Mouse (Mus musculus) liver, adult 10 weeks (tissue): ENCODE data around the gene Nsd1. TPM values are rescaled to one million over a fixed set of nuclear protein-coding genes. Genes with fewer than 3 reads are reported as not detected.

Experiments used
- polyA plus RNA-seq: library from polyadenylated mRNA; stranded (reverse); fragments of 350-450 nt; fragmentation: Illumina TruSeq; extraction: RNeasy Lipid Tissue Mini Kit (QIAGEN cat#74804); gene quantifications from one replicate; pipeline ENCODE4 v1.2.3, GENCODE M21; 2014; ENCODE audit warnings: low read depth, low replicate concordance

Gene Nsd1
- polyA plus RNA-seq, result 24.7 TPM

GRCm38 (mm10) chr13:55209649-55210192 is at the start of gene Nsd1:
Gene Nsd1 (plus strand): TSS chr13:55209782.

GRCm38 (mm10) chr13:55319931-55320533 is 110.5 kb downstream of the Nsd1 start, which contains the start of gene Prelid1:
Gene Prelid1 (plus strand): TSS chr13:55320500.

GRCm38 (mm10) chr13:55321434-55322129 is 112.0 kb downstream of the Nsd1 start, which contains the start of gene Rab24:
Gene Rab24 (minus strand): TSS chr13:55321946.

GRCm38 (mm10) chr13:55329683-55330566 is 120.3 kb downstream of the Nsd1 start, which contains the start of gene Mxd3:
Gene Mxd3 (minus strand): TSS chr13:55329823.

GRCm38 (mm10) chr13:55362453-55363060 is 153.0 kb downstream of the Nsd1 start, which contains the start of gene Lman2:
Gene Lman2 (minus strand): TSS chr13:55362783.

Other genes starting within 250 kb of the Nsd1 start
- gene Hk3, start 188.4 kb upstream of the Nsd1 start, polyA plus RNA-seq, result 0.19 TPM
- gene Uimc1, start 109.5 kb upstream of the Nsd1 start, polyA plus RNA-seq, result 26.1 TPM
- 2.2 TPM for gene Zfp346, start 104.5 kb upstream of the Nsd1 start, polyA plus RNA-seq
- not detected for gene Gm17617, start 76.2 kb upstream of the Nsd1 start, polyA plus RNA-seq
- gene Fgfr4, start 57.1 kb upstream of the Nsd1 start, polyA plus RNA-seq, result 0.98 TPM
- 15.5 TPM for gene Prelid1, start 110.7 kb downstream of the Nsd1 start, polyA plus RNA-seq
- 9.9 TPM for gene Rab24, start 112.2 kb downstream of the Nsd1 start, polyA plus RNA-seq
- not detected for gene Mxd3, start 120.0 kb downstream of the Nsd1 start, polyA plus RNA-seq
- 38.0 TPM for gene Lman2, start 153.0 kb downstream of the Nsd1 start, polyA plus RNA-seq
- not detected for gene Rgs14, start 159.9 kb downstream of the Nsd1 start, polyA plus RNA-seq
- not detected for gene Slc34a1, start 188.4 kb downstream of the Nsd1 start, polyA plus RNA-seq
- not detected for gene Pfn3, start 205.4 kb downstream of the Nsd1 start, polyA plus RNA-seq
- gene F12, start 217.0 kb downstream of the Nsd1 start, polyA plus RNA-seq, result 23.3 TPM
- 2.5 TPM for gene Grk6, start 235.3 kb downstream of the Nsd1 start, polyA plus RNA-seq